Mouse (Mus musculus): ENCODE results near the gene Atp5s.

The Atp5s gene

GRCm38 (mm10) chr12:69777957-69778356, 53.2 kb downstream of the Atp5s start:
- no peak for DNase-seq (ENCODE audit: low spot score)

- no peak for DNase-seq (ENCODE audit: low spot score)
These were observed 56.7 kb downstream of the Atp5s start for GRCm38 (mm10) chr12:69781480-69781879.

GRCm38 (mm10) chr12:69781935-69782650, 57.3 kb downstream of the Atp5s start:
- DNase-seq (ENCODE audit: low spot score), result no peak

GRCm38 (mm10) chr12:69783247-69784025, 58.7 kb downstream of the Atp5s start:
- DNase-seq (ENCODE audit: low spot score), result peak; percentile 88

- DNase-seq (ENCODE audit: low spot score), result no peak
These were observed 60.7 kb downstream of the Atp5s start for GRCm38 (mm10) chr12:69785471-69785870.

- DNase-seq (ENCODE audit: low spot score), result no peak
These were observed 63.6 kb downstream of the Atp5s start for GRCm38 (mm10) chr12:69788380-69788779.

- DNase-seq (ENCODE audit: low spot score), result no peak
These were observed 65.2 kb downstream of the Atp5s start for GRCm38 (mm10) chr12:69789766-69790529.

GRCm38 (mm10) chr12:69790530-69791505, 66.1 kb downstream of the Atp5s start, which contains the start of gene Cdkl1:
Gene Cdkl1, minus strand, starts transcription at chr12:69791267.
- DNase-seq (ENCODE audit: low spot score), result peak; percentile 49
